Mouse (Mus musculus) fat pad, adult 2 months (tissue): ENCODE results near the gene Maged2.
A peak's percentile ranks its signal among the peaks of the same experiment; 100 is the strongest.
"Not testable (repeated sequence)": the region's sequence is repeated elsewhere in the genome, so short reads cannot be mapped to it uniquely, and the experiment has no call there.

ENCODE experiments used
- DNase-seq: peaks from one replicate; pipeline ENCODE4 v3.0.0-alpha.2; 2011; ENCODE audit warnings: low read depth, low spot score; ENCODE audit errors: extremely low read depth

The Maged2 gene

GRCm38 (mm10) chrX:150814139-150814469, at the start of gene Maged2:
Gene Maged2 (minus strand): TSS chrX:150814345.
- no peak for DNase-seq

GRCm38 (mm10) chrX:150848230-150848629, 34.1 kb upstream of the Maged2 start:
- DNase-seq = no peak

- DNase-seq = not testable (repeated sequence)
These were observed 31.5 kb upstream of the Maged2 start for GRCm38 (mm10) chrX:150845480-150846205.

GRCm38 (mm10) chrX:150843257-150843656, 29.1 kb upstream of the Maged2 start:
- not testable (repeated sequence) for DNase-seq

GRCm38 (mm10) chrX:150830297-150830696, 16.2 kb upstream of the Maged2 start:
- no peak for DNase-seq

- DNase-seq = no peak
These were observed 3.1 kb upstream of the Maged2 start for GRCm38 (mm10) chrX:150817278-150817677.

GRCm38 (mm10) chrX:150815601-150816000, 1.5 kb upstream of the Maged2 start:
- no peak for DNase-seq

GRCm38 (mm10) chrX:150813464-150814138, 544 bp downstream of the Maged2 start:
- no peak for DNase-seq

GRCm38 (mm10) chrX:150812787-150813298, 1.3 kb downstream of the Maged2 start:
- peak; percentile 23 for DNase-seq

- DNase-seq = not testable (repeated sequence)
These were observed 13.2 kb downstream of the Maged2 start for GRCm38 (mm10) chrX:150800987-150801386.

- not testable (repeated sequence) for DNase-seq
These were observed 15.5 kb downstream of the Maged2 start for GRCm38 (mm10) chrX:150798493-150799177.
